12 mouse cellular contexts compared by ENCODE assay signal in the genomic region with DNA sequence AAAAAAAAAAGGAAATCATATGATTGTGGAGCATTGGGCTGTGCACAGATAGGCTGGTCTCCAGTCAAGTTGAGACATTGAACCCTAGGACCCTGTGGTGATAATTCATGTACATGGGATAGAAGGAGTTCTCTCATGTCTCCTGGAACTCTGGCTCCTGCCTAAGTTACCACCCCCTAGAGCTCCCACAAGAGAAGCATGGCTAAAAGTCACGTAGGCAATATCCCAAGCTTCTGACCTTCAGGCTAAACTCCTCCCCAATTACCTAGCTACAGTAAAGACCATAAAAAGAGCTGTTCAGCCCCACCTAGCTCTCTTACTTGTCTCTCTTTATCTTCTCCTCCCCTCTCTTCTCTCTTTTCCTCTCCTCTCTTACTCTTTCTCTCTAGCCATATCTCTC. TPM values are rescaled to one million over a fixed set of nuclear protein-coding genes. Genes with fewer than 3 reads are reported as not detected.
ATAC-seq and TF ChIP-seq lines count a peak whose summit lies in the region.
"Had no signal": no experiment of that assay in that cellular context is flagged by ENCODE, and none has a peak within 500 bp of the region (broad histone marks: within the 10 kb centered on the region; RNA-seq: fewer than 3 reads in every experiment).

No protein-coding gene starts in this region.

- H3K27ac ChIP-seq in intestine, embryonic 15.5 days = no peak overlapping the region
- H3K27ac ChIP-seq in intestine, postnatal 0 days (ENCODE audit: low read depth, low read length) = no peak overlapping the region
- no peak overlapping the region for H3K27ac ChIP-seq in intestine, embryonic 16.5 days (ENCODE audit: low read length)
- H3K27ac ChIP-seq in midbrain, embryonic 15.5 days = no peak overlapping the region

- WGBS in intestine, embryonic 15.5 days = 42% methylated on average over 1 of the region's 1 CpGs
- WGBS in intestine, postnatal 0 days = 22% methylated on average over 1 of the region's 1 CpGs
- WGBS in intestine, embryonic 16.5 days = 57% methylated on average over 1 of the region's 1 CpGs
- WGBS in midbrain, embryonic 15.5 days = 65% methylated on average over 1 of the region's 1 CpGs

- H3K36me3 ChIP-seq in intestine, embryonic 15.5 days = no peaks in the 10 kb centered on the region
- H3K36me3 ChIP-seq in intestine, postnatal 0 days (ENCODE audit: control insufficient read depth, insufficient read depth) = no peaks in the 10 kb centered on the region
- no peaks in the 10 kb centered on the region for H3K36me3 ChIP-seq in intestine, embryonic 16.5 days (ENCODE audit: control insufficient read depth, insufficient read depth, low read length)
- no peaks in the 10 kb centered on the region for H3K36me3 ChIP-seq in midbrain, embryonic 15.5 days (replicated peaks)
- H3K36me3 ChIP-seq: G1E had no signal

- no peak for TF ChIP-seq CTCF in intestine, postnatal 0 days (IDR thresholded peaks at IDR 0.05; ENCODE audit: low read depth)

- no peaks in the 10 kb centered on the region for H3K4me1 ChIP-seq in intestine, embryonic 15.5 days (replicated peaks)
- no peaks in the 10 kb centered on the region for H3K4me1 ChIP-seq in intestine, postnatal 0 days (replicated peaks; ENCODE audit: control insufficient read depth, insufficient read depth, low read length)
- H3K4me1 ChIP-seq in intestine, embryonic 16.5 days (ENCODE audit: control insufficient read depth, insufficient read depth, low read length) = no peaks in the 10 kb centered on the region
- H3K4me1 ChIP-seq in midbrain, embryonic 15.5 days = no peaks in the 10 kb centered on the region

- no peak overlapping the region for H3K9ac ChIP-seq in intestine, embryonic 15.5 days
- H3K9ac ChIP-seq in intestine, postnatal 0 days (ENCODE audit: low read depth, low read length) = no peak overlapping the region
- H3K9ac ChIP-seq in intestine, embryonic 16.5 days (ENCODE audit: low read depth, low read length) = no peak overlapping the region
- H3K9ac ChIP-seq in midbrain, embryonic 15.5 days = no peak overlapping the region

- no peaks in the 10 kb centered on the region for H3K27me3 ChIP-seq in intestine, embryonic 15.5 days (replicated peaks)
- H3K27me3 ChIP-seq in intestine, postnatal 0 days (replicated peaks; ENCODE audit: control insufficient read depth, insufficient read depth, low read length) = no peaks in the 10 kb centered on the region
- no peaks in the 10 kb centered on the region for H3K27me3 ChIP-seq in intestine, embryonic 16.5 days (replicated peaks; ENCODE audit: control insufficient read depth, insufficient read depth, low read length)
- no peaks in the 10 kb centered on the region for H3K27me3 ChIP-seq in midbrain, embryonic 15.5 days (replicated peaks)
- H3K27me3 ChIP-seq: CH12.LX, Patski had no signal

- H3K9me3 ChIP-seq in intestine, embryonic 15.5 days = no peaks in the 10 kb centered on the region
- H3K9me3 ChIP-seq in intestine, postnatal 0 days (ENCODE audit: control insufficient read depth) = no peaks in the 10 kb centered on the region
- no peaks in the 10 kb centered on the region for H3K9me3 ChIP-seq in intestine, embryonic 16.5 days (ENCODE audit: control insufficient read depth, low read length)
- peaks cover 15% of the 10 kb centered on the region for H3K9me3 ChIP-seq in midbrain, embryonic 15.5 days
- H3K9me3 ChIP-seq: G1E had no signal

- ATAC-seq in intestine, embryonic 15.5 days = peak; percentile 75
- no peak for ATAC-seq in intestine, postnatal 0 days
- ATAC-seq in intestine, embryonic 16.5 days = peak; percentile 85
- ATAC-seq in midbrain, embryonic 15.5 days (replicated peaks) = no peak
- ATAC-seq: activated CD4-positive, CD25-positive, alpha-beta regulatory T cell, adult 4 months; CD4-positive, CD25-positive, alpha-beta regulatory T cell, adult 4 months; Patski had no signal

- H3K4me3 ChIP-seq in intestine, embryonic 15.5 days (replicated peaks) = no peak overlapping the region
- H3K4me3 ChIP-seq in intestine, postnatal 0 days (ENCODE audit: low read depth, low read length) = no peak overlapping the region
- no peak overlapping the region for H3K4me3 ChIP-seq in intestine, embryonic 16.5 days (ENCODE audit: low read length)
- no peak overlapping the region for H3K4me3 ChIP-seq in midbrain, embryonic 15.5 days

- no peak overlapping the region for H3K4me2 ChIP-seq in intestine, embryonic 15.5 days (replicated peaks)
- no peak overlapping the region for H3K4me2 ChIP-seq in intestine, postnatal 0 days (replicated peaks; ENCODE audit: low read depth)
- H3K4me2 ChIP-seq in intestine, embryonic 16.5 days (ENCODE audit: low read depth, low read length) = no peak overlapping the region
- H3K4me2 ChIP-seq in midbrain, embryonic 15.5 days = no peak overlapping the region

RNA-seq across cellular contexts. Expression of a gene that starts 42.0 kb away (rescaled TPM):
- not detected in 2 replicates for polyA plus RNA-seq in intestine, embryonic 15.5 days (2015; fragmentation: Nextera tagmentation; extraction: Ambion mirVana)
- not detected in 2 replicates for polyA plus RNA-seq in intestine, postnatal 0 days (2015; fragmentation: Nextera tagmentation; extraction: Ambion mirVana)
- polyA plus RNA-seq in intestine, embryonic 16.5 days (2015; fragmentation: Nextera tagmentation; extraction: Ambion mirVana) = not detected in 2 replicates
- not detected in 2 replicates for polyA plus RNA-seq in midbrain, embryonic 15.5 days (2015; fragmentation: Nextera tagmentation; extraction: Ambion mirVana)
- polyA plus RNA-seq: activated CD4-positive, CD25-positive, alpha-beta regulatory T cell, adult 4 months; adrenal gland, adult 2 months; brain, embryonic 14.5 days; C2C12; CD4-positive, CD25-positive, alpha-beta regulatory T cell, adult 4 months; G1E; Patski had no signal

Comparison
In these comparisons a context has a peak if more than half of its experiments do, and no peak if none do; other contexts are left out.
1. ATAC-seq: peak in intestine, embryonic 15.5 days (single experiment) and intestine, embryonic 16.5 days (single experiment); none in intestine, postnatal 0 days (single experiment) and midbrain, embryonic 15.5 days (single experiment).